Mouse (Mus musculus) midbrain, embryonic 16.5 days (tissue): ENCODE measurements around the gene Gm8677. TPM values are rescaled to one million over a fixed set of nuclear protein-coding genes. Genes with fewer than 3 reads are reported as not detected.
"Not testable (repeated sequence)": the region's sequence is repeated elsewhere in the genome, so short reads cannot be mapped to it uniquely, and the experiment has no call there.

Experiments
- ATAC-seq: fragments of 200-750 bp; cut with Nextera tagmentation; 2 replicates; pipeline ENCODE4 v1.8.0; 2017; ENCODE audit warnings: moderate TSS enrichment
- H3K27ac ChIP-seq: fragments of 300-500 bp; sonication (generic); 2 replicates; pipeline ENCODE4 v1.5.1; 2014; ENCODE audit warnings: mild to moderate bottlenecking, low read length, mixed read lengths
- H3K27me3 ChIP-seq: fragments of 300-500 bp; sonication (generic); 2 replicates; pipeline ENCODE4 v1.6.1; 2014; ENCODE audit warnings: low read depth, low read length, mixed read lengths; ENCODE audit not compliant: control insufficient read depth, insufficient read depth
- H3K36me3 ChIP-seq: fragments of 300-500 bp; sonication (generic); 2 replicates; pipeline ENCODE4 v1.6.1; 2014; ENCODE audit warnings: mild to moderate bottlenecking, low read length, moderate library complexity, mixed read lengths; ENCODE audit not compliant: control insufficient read depth, insufficient read depth
- H3K4me1 ChIP-seq: fragments of 300-500 bp; sonication (generic); 2 replicates; pipeline ENCODE4 v1.6.1; 2014; ENCODE audit warnings: mild to moderate bottlenecking, low read length, mixed read lengths; ENCODE audit not compliant: control insufficient read depth, insufficient read depth
- H3K4me2 ChIP-seq: fragments of 300-500 bp; sonication (generic); 2 replicates; pipeline ENCODE4 v1.6.1; 2014; ENCODE audit warnings: mild to moderate bottlenecking, low read length, mixed read lengths
- H3K4me3 ChIP-seq: fragments of 300-500 bp; sonication (generic); 2 replicates; pipeline ENCODE4 v1.5.1; 2014; ENCODE audit warnings: low read depth, mild to moderate bottlenecking, low read length, moderate library complexity, mixed read lengths
- H3K9ac ChIP-seq: fragments of 300-500 bp; sonication (generic); 2 replicates; pipeline ENCODE4 v1.6.1; 2014; ENCODE audit warnings: low read depth, low read length, mixed read lengths
- H3K9me3 ChIP-seq: fragments of 300-500 bp; sonication (generic); replicated peaks from 2 replicates; pipeline ENCODE4 v1.6.1; 2014; ENCODE audit warnings: mild to moderate bottlenecking, low read length, mixed read lengths; ENCODE audit not compliant: control insufficient read depth, poor library complexity, severe bottlenecking
- WGBS: fragments of 180-500 bp; shearing (Covaris S2); extraction: QIAGEN DNeasy Blood & Tissue Kit; methylation state at CpG from one replicate; pipeline ENCODE4 v1.1.7; 2014; 5-methylcytosine and 5-hydroxymethylcytosine counted together
- polyA plus RNA-seq: library from polyadenylated mRNA; unstranded; fragments of >200 nt; fragmentation: Nextera tagmentation; extraction: Ambion mirVana; gene quantifications from 2 replicates; pipeline ENCODE4 v1.2.1, GENCODE M21; 2015

The Gm8677 gene
- polyA plus RNA-seq, result not detected in 2 replicates

DNA sequence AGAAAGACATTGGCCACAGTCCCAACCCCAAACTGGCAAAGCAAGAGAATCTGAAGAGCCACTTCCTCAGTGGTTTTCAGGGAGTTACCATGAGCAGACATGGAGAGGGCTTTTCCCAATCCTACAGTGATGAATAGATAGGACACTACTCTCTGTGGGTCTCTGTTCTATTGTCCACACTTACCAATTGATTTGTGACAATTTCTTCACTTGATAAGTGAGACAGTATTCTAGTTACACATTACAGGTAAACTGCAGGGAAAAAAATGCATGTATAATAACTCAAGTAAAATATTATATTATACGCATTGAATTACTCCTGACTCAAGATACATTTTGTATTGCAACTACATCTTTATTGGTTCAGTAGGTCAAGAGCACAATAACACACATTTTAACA, at the start of gene Gm8677:
Gene Gm8677 (minus strand): TSS at position 101 of the 400 bp plus-strand sequence.
- H3K4me2 ChIP-seq, H3K4me3 ChIP-seq, H3K4me1 ChIP-seq, H3K27me3 ChIP-seq, H3K27ac ChIP-seq, H3K9me3 ChIP-seq, H3K9ac ChIP-seq, H3K36me3 ChIP-seq, ATAC-seq: not testable (repeated sequence)
- WGBS, result no CpG with 5 or more reads among the region's 1 CpGs

DNA sequence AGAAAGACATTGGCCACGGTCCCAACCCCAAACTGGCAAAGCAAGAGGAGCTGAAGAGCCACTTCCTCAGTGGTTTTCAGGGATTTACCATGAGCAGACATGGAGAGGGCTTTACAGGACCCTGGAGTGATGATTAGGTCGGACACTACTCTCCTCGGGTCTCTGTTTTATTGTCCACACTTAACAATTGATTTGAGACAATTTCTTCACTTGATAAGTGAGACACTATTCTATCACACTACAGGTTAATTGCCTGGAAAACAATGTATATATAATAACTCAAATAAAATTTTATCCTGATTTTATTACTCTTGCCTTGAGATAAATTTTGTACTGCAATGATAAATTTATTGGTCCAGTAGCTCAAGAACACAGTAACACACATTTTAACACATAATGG, 30.6 kb upstream of the Gm8677 start, which contains the start of gene Gm4201:
Gene Gm4201 (minus strand): TSS at position 101 of the 400 bp plus-strand sequence.
- no CpG with 5 or more reads among the region's 3 CpGs for WGBS
- not testable (repeated sequence) for H3K27ac ChIP-seq, H3K4me3 ChIP-seq, H3K4me1 ChIP-seq, ATAC-seq, H3K36me3 ChIP-seq, H3K9ac ChIP-seq, H3K9me3 ChIP-seq, H3K4me2 ChIP-seq, H3K27me3 ChIP-seq

DNA sequence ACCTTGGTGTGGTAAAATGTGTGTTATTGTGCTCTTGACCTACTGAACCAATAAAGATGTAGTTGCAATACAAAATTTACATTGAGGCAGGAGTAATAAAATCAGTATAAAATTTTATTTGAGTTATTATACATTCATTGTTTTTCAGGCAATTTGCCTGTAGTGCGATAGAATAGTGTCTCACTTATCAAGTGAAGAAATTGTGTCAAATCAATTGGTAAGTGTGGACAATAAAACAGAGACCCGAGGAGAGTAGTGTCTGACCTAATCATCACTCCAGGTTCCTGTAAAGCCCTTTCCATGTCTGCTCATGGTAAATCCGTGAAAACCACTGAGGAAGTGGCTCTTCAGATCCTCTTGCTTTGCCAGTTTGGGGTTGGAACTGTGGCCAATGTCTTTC, 12.0 kb downstream of the Gm8677 start, which contains the start of gene Vmn1r152:
Gene Vmn1r152 (plus strand): TSS at position 301 of the 400 bp plus-strand sequence.
- not testable (repeated sequence) for H3K27me3 ChIP-seq, H3K4me3 ChIP-seq, H3K4me1 ChIP-seq, H3K27ac ChIP-seq, ATAC-seq, H3K4me2 ChIP-seq, H3K36me3 ChIP-seq, H3K9me3 ChIP-seq, H3K9ac ChIP-seq
- no CpG with 5 or more reads among the region's 3 CpGs for WGBS

DNA sequence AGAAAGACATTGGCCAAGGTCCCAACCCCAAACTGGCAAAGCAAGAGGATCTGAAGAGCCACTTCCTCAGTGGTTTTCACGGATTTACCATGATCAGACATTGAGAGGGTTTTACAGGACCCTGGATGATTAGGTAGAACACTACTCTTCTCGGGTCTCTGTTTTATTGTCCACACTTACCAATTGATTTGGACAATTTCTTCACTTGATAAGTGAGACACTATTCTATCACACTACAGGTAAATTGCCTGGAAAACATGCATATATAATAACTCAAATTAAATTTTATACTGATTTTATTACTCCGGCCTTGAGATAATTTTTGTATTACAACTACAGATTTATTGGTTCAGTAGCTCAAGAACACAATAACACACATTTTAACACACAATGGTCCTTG, 35.1 kb downstream of the Gm8677 start, which contains the start of gene Vmn1r151:
Gene Vmn1r151 (minus strand): TSS at position 101 of the 400 bp plus-strand sequence.
- H3K4me2 ChIP-seq, H3K36me3 ChIP-seq, H3K27ac ChIP-seq, H3K9me3 ChIP-seq, H3K27me3 ChIP-seq, H3K9ac ChIP-seq, ATAC-seq, H3K4me1 ChIP-seq, H3K4me3 ChIP-seq: not testable (repeated sequence)
- WGBS, result 28% methylated on average over 1 of the region's 3 CpGs

Other genes with a start within 250 kb of the Gm8677 start
- gene Gm4187, start 205.2 kb downstream of the Gm8677 start, polyA plus RNA-seq, result not detected in 2 replicates
- gene Gm8660, start 163.8 kb downstream of the Gm8677 start, polyA plus RNA-seq, result not detected in 2 replicates
- not detected in 2 replicates for gene Vmn1r148, start 121.3 kb downstream of the Gm8677 start, polyA plus RNA-seq
- gene Vmn1r149, start 96.7 kb downstream of the Gm8677 start, polyA plus RNA-seq, result not detected in 2 replicates
- not detected in 2 replicates for gene Gm10665, start 70.8 kb downstream of the Gm8677 start, polyA plus RNA-seq
- gene Vmn1r151, start 35.2 kb downstream of the Gm8677 start, polyA plus RNA-seq, result not detected in 2 replicates
- gene Vmn1r152, start 11.9 kb downstream of the Gm8677 start, polyA plus RNA-seq, result not detected in 2 replicates
- not detected in 2 replicates for gene Gm4201, start 30.5 kb upstream of the Gm8677 start, polyA plus RNA-seq
- gene Gm4565, start 53.2 kb upstream of the Gm8677 start, polyA plus RNA-seq, result not detected in 2 replicates
- gene Vmn1r155, start 123.1 kb upstream of the Gm8677 start, polyA plus RNA-seq, result not detected in 2 replicates
- not detected in 2 replicates for gene Gm8693, start 157.4 kb upstream of the Gm8677 start, polyA plus RNA-seq
- gene Gm4567, start 184.8 kb upstream of the Gm8677 start, polyA plus RNA-seq, result not detected in 2 replicates
- gene Vmn1r157, start 226.8 kb upstream of the Gm8677 start, polyA plus RNA-seq, result not detected in 2 replicates